Mouse (Mus musculus): ENCODE results near the gene Stk32c.

DNA sequence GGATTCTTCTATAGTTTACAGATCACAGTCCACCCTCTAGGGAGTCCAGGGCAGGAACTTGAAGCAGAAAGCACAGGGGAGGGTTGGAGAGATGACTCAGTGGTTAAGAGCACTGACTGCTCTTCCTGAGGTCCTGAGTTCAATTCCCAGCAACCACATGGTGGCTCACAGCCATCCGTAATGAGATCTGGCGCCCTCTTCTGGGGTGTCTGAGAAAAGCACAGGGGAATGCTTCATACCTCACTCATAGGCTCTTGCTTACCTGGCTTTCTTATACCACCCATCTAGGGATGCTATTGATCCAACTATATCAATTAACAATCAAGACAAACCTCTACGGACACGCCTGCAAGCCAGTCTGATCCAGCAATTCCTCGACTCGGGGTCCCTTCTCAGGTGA is 21.5 kb downstream of the Stk32c start:
- TF ChIP-seq CTCF (IDR thresholded peaks at IDR 0.05; ENCODE audit: low read depth): peak; percentile 50
- TF ChIP-seq EP300 (IDR thresholded peaks at IDR 0.05; ENCODE audit: low read depth): no peak
